Mouse (Mus musculus): ENCODE data around the gene Epas1.

Gene Epas1

DNA sequence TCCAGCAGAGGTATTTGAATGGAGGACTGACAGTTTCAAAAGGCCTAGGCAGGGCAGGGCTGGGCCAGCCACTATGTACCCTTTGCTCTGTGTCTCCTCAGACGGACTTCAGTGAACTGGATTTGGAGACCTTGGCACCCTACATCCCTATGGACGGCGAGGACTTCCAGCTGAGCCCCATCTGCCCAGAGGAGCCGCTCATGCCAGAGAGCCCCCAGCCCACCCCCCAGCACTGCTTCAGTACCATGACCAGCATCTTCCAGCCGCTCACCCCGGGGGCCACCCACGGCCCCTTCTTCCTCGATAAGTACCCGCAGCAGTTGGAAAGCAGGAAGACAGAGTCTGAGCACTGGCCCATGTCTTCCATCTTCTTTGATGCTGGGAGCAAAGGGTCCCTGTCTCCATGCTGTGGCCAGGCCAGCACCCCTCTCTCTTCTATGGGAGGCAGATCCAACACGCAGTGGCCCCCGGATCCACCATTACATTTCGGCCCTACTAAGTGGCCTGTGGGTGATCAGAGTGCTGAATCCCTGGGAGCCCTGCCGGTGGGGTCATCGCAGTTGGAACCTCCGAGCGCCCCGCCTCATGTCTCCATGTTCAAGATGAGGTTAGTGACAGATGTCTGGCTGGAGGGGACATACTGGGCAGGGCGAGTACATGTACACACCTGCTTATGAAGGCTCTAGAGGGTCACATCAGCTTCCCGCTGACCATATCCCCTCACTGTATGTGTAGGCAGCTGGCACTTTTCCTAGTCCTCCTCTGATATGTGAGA lies 74.1 kb downstream of the Epas1 start:
- no peak for DNase-seq (ENCODE audit: low spot score in 2 of 2)

DNA sequence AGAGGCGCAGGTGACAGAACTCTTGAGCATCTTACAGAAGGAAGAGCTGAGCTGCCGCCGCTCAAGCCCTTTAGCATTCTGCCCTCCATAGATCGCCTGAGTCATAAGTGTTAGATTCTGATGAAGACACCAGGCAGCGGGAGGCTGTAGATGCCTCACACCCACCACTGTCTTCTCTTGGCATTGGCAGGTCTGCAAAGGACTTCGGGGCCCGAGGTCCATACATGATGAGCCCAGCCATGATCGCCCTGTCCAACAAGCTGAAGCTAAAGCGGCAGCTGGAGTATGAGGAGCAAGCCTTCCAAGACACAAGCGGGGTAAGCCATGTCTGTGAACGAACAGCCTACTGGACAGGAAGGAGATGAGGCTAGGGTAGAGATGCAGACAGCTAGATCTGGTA lies 75.0 kb downstream of the Epas1 start:
- DNase-seq (ENCODE audit: low spot score in 2 of 2), result no peak

DNA sequence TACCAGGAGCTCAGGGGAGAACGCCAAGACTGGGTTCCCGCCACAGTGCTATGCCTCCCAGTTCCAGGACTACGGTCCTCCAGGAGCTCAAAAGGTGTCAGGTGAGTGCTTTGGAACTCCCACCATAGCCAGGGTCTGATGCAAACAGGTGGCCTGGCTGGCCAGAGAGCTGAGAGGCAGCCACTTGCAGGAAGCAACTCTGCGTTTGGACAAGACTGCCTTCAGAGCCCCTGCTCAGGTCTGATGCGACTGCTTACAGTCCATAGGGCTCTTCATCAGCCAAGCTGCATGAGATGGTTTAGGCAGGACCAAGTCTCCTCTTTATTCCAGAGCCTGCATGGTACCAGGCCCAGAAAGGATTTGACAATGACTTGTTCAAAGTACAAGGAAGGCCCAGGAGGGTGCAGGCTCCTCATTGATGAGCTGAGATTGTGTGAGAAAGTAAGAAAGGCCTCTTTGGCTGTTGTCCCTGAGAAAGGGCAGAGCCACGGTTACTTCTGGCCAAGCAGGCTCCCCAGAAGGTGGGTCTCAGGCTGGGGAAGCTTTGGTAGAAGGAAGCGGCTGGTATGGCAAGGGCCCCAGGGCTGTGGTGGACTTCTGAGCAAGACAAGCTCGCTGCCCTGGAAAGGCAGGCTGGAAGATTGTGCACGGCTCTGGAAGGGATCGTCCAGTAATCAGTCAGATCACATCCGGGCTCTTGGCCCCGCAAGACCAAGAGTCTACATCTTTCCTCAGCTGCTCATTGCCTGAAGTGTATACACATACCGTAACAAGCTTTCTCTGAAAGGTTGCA lies 76.1 kb downstream of the Epas1 start:
- no peak for DNase-seq (ENCODE audit: low spot score in 2 of 2)

DNA sequence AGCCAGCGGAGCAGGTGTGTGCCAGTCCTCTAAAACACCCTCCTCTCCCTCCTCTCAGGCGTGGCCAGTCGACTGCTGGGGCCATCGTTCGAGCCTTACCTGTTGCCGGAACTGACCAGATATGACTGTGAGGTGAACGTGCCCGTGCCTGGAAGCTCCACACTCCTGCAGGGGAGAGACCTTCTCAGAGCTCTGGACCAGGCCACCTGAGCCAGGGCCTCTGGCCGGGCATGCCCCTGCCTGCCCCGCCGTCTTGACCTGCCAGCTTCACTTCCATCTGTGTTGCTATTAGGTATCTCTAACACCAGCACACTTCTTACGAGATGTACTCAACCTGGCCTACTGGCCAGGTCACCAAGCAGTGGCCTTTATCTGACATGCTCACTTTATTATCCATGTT lies 77.4 kb downstream of the Epas1 start:
- peak; percentile 19 to 26 for DNase-seq (ENCODE audit: low spot score in 2 of 2)

DNA sequence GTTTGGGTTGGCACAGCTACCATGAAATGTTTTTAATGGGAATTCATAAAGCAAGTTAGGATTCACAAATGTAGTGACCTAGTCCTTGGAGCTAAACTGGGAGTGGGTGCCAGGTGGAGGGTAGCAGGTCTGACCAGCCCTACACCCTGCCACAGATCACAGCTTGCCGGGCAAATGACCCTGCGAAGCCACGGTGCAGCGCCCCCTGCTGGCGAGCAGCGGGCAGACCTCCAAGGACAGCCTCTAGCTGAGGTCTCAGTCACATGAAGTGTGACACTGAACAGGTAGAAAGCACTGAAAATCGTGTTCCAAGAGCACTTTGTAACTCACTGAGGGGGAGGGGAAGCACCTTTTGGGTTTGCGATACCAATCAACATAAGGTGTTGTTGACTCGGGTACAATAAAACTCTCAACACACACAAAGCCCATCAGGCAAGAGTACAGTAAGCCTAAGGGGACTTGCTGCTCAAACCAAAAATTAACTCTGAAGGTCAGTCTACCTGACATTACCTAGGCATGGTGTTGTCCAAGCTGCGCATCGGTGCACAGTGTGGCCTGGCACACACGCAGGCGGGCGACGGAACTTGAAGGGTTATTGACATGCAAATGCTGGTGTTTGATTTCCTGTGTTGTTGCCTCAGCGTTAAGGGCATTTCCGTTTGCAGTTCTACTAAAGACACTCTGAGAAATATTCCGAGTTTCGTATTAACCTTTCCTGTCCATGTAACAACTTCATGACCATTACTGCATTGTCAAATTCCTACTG lies 79.2 kb downstream of the Epas1 start:
- no peak for DNase-seq (ENCODE audit: low spot score in 2 of 2)

DNA sequence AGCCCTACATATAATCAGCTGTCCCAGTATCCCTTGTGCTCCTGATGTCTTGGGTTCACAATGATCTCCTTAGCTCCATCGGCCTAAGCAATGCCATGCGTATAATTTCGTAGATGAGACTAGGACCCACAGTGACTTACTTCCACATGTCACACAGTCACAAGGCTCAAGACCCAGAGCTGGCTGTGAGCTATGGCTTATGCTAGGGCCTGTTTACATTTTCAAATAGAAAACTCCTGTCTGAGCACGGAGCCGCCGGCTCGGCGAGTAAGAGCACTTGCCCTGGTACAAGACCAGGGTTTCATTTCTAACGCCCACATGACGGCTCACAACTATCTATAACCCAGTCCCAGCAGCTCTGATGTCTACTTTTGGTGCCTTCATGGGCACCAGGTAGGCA lies 80.4 kb downstream of the Epas1 start:
- no peak for DNase-seq (ENCODE audit: low spot score in 2 of 2)

DNA sequence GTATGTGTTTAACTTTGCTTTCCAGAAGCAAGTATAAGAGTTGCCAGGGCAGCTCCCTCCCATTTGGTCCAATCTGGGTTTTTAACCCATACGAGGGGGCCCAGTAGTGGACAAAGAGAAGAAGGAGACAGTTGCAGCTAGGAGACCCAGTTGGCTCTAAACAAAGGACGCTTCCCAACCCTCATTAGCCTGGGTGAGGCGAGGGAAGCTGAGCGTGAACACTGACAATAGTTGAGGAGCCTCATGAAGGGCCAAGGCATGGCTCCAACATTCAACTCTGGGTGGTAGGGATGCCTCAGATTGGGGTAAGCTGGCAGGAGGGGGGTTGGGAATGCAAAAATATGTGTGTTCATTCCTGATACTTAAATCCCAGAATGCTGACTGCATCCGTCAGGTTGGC lies 85.8 kb downstream of the Epas1 start:
- no peak for DNase-seq (ENCODE audit: low spot score in 2 of 2)

DNA sequence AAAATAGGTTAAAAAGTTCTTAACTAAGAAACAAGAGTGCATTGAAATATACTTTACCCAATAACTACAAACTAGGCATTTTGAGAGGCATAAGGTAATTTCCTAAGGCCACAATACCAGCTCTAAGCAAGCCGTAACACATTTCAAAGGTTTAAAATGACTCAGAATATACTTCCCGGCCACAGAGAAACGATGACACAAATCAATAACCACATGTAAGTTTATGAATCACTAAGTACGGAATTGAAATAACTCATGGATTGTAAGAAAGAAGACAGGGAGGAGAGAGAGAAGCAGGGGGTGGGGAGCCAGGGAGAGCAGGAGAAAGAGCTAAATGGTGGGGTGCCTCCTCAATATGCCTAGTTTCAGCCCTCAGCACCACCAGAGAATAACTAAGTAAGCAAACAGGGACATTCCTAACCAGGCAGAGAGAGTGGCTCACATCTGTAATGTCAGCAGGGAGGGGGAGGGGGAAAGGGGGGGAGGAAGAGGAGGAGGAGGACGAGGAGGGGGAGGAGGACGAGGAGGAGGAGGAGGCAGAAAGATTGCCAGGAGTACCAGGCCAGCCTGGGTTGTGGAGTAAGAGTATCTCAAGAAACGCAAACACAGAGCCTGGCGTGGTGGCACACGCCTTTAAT lies 97.3 kb downstream of the Epas1 start:
- no peak for DNase-seq (ENCODE audit: low spot score in 2 of 2)

DNA sequence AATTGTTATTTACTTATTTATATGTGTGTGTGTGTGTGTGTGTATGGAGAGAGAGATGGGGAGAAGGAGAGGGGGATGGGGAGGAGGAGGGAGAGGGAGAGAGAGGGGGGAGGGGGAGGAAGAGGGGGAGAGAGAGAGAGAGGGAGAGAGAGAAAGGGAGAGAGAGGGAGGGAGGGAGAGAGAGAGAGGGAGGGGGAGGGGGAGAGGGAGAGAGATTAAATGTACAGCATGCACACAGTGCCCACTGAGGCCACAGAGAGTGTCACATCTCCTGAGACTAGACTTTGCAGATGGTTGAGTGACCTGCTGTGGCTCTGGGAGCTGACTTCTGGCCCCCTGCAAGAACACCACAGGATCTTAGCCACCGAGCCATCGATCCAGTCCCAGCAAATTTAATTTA lies 98.3 kb downstream of the Epas1 start:
- no peak for DNase-seq (ENCODE audit: low spot score in 2 of 2)

DNA sequence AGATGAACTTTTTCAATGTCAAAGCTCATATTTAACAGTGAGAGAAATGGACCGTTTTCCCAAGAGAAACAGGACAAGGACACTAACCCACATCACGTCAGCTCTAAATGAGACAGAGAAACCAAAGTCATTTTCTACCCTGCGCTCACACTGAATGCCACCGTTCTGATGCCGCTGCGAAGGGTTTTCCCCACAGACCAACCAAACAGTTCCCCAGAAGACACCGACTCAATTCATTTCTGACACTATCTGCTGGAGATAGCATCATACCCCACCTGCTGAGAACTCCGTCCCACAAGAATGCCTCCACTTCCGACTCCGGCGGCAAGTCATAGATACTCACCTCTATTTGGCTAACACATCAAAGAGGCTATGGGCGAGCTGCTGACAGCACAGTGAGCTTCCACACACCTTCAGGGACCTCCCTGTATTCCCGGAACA lies 99.1 kb downstream of the Epas1 start:
- DNase-seq (ENCODE audit: low spot score in 2 of 2), result no peak

DNA sequence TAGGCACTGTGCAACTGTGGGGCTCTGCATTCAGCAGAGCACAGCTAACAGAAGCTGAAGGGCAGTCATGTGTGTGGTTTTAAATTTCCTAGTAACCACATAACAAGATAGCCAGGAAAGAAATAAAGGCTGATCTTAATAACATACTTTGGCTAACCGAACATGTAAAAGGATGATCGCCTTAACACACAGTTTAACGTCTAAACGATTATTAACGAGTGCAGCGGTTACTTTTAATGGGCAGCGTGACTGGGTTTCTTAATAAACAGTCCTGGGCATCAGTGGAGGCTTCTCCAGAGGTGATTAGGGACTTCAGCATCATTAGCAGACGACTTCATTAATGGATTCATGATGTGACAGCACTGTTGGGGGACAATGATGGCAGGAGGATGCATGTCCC lies 117.1 kb downstream of the Epas1 start:
- DNase-seq (ENCODE audit: low spot score in 2 of 2), result no peak

DNA sequence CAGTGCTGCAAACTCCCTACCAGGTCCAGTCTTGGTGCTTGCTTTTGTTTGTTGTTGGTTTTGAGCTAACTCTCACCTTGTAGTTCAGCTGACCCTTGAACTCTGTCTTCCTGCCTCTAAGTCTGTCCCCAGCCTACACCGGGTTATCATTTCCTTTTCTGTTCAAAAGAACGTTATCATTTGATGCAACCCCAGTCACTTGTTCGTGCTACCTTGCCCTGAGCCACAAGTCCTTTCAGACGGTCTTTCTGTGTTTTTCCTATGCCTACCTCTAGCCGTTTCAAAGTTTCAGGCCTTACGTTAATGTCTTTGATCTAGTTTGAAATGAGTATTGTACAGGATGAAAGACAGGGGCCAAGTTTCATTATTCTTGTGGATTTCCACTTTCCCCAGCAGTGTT lies 119.1 kb downstream of the Epas1 start:
- DNase-seq (ENCODE audit: low spot score in 2 of 2), result no peak

DNA sequence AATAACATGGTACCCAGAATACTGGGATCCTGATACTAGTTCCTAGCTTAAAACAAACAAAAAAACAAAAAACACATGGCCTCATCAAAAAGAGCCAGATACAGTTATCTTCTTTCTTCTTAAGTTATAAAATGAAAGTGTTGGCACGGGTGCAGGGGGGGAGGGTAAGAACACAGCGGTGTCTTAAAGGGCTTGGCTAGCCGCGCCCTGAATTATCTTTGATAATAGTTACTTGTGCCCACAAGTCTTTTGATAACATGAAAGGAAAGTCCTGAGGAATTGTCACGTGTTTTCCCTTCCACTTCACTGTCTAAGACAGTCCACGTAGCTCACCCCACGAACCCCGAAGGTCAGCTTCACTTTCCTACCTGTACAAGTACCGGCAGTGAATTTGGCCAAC lies 123.4 kb downstream of the Epas1 start:
- DNase-seq (ENCODE audit: low spot score in 2 of 2), result no peak

DNA sequence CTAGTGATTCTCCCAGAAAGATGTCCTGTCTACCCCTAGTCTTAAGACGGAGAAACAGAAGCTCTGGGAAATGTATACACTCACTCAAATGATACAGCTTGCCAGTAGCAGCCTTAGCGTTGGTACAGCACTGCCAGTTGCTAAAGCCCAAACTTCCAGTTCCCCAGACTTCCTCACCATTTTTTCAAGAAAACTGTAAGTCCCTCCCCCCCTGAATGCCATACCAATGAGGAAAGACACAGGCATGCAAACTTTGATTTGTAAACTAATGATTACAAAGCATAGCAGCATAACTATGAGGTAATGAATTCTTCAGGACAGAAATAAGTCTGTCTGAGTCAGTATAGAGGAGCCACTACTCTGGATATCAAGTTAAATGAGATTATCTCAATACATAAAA lies 124.2 kb downstream of the Epas1 start:
- no peak for DNase-seq (ENCODE audit: low spot score in 2 of 2)

DNA sequence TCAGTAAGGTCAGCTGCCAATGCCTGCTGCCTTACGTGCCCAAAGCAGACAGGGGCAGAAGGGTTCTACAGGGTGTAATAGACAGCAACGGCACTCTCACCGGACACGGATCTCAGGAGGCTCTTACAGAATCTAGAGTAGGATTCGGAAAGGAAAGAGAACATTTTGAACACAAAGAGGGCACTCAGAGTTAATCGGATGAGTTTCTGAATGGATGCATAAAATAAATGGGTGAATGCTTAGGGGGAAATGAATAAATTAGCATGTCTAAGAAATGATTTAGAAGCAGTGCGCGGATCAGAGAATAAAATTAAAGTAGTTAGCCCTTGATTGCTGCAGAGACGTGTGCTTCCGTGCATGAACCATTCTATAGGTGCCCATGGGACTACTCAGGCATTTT lies 126.6 kb downstream of the Epas1 start:
- no peak for DNase-seq (ENCODE audit: low spot score in 2 of 2)

DNA sequence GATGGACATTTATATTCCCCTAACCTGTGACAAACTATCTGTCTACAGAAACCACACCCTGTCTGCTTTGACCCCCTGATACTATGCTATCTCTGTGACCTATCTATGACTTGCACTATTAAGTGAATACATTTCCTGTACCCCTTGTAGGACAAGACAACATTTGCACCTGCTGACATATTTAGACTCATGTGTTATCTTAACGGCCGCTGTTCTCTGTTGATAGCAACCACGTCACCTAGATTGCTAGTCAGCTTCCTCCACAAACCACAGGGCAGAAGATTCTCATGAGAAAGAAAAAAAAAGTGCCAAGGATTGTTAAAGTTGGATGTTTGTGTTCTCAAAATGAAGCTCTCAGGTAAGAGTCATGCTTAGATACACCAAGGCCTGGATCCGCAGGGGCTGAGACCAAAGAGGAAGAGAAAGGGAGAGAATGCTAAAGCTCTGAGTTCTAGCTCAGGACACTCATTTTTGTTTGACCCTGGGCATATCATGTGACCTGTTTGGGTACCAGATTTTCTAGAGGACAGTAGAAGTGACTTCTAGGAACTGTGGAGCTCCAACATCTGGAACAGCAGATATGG lies 127.1 kb downstream of the Epas1 start:
- DNase-seq (ENCODE audit: low spot score in 2 of 2), result no peak
